Mouse (Mus musculus) testis, adult 2 months (tissue): ENCODE data around the gene Pam. TPM values are rescaled to one million over a fixed set of nuclear protein-coding genes. Genes with fewer than 3 reads are reported as not detected.

Source experiments
- H3K27ac ChIP-seq: fragments of 200-500 bp; 2 replicates; pipeline ENCODE4 v1.5.1; 2012; ENCODE audit warnings: low read depth, low read length; ENCODE audit not compliant: control insufficient read depth, insufficient read depth
- H3K27me3 ChIP-seq: fragments of 200-500 bp; 2 replicates; pipeline ENCODE4 v1.6.1; 2012; ENCODE audit warnings: mild to moderate bottlenecking, low read length, moderate library complexity; ENCODE audit not compliant: control insufficient read depth, insufficient read depth
- H3K36me3 ChIP-seq: fragments of 200-500 bp; 2 replicates; pipeline ENCODE4 v1.6.1; 2012; ENCODE audit warnings: mild to moderate bottlenecking, low read length; ENCODE audit not compliant: control insufficient read depth, insufficient read depth
- H3K4me1 ChIP-seq: fragments of 200-500 bp; 2 replicates; pipeline ENCODE4 v1.6.1; 2012; ENCODE audit warnings: low read length; ENCODE audit not compliant: control insufficient read depth, insufficient read depth
- H3K4me3 ChIP-seq: fragments of 200-500 bp; 2 replicates; pipeline ENCODE4 v1.5.1; 2012; ENCODE audit warnings: low read depth, mild to moderate bottlenecking, low read length, moderate library complexity, mixed read lengths; ENCODE audit not compliant: control insufficient read depth
- CTCF ChIP-seq: fragments of 200-500 bp; IDR thresholded peaks from 2 replicates; pipeline ENCODE4 v1.5.1; 2012; ENCODE audit warnings: low read depth, mild to moderate bottlenecking, inconsistent platforms, low read length, moderate library complexity; ENCODE audit not compliant: control insufficient read depth, insufficient read depth, insufficient replicate concordance
- POLR2A ChIP-seq: fragments of 200-500 bp; IDR thresholded peaks from 2 replicates; pipeline ENCODE4 v1.6.1; 2012; ENCODE audit warnings: low read depth, mild to moderate bottlenecking, inconsistent platforms, low read length, moderate library complexity; ENCODE audit not compliant: control insufficient read depth
- polyA plus RNA-seq: library from polyadenylated mRNA; depleted of rRNA; stranded (reverse); fragments of >200 nt; gene quantifications from 2 replicates; pipeline ENCODE4 v1.2.3, GENCODE M21; 2012

Gene Pam
- polyA plus RNA-seq, 1 experiment: 6.1 TPM

DNA sequence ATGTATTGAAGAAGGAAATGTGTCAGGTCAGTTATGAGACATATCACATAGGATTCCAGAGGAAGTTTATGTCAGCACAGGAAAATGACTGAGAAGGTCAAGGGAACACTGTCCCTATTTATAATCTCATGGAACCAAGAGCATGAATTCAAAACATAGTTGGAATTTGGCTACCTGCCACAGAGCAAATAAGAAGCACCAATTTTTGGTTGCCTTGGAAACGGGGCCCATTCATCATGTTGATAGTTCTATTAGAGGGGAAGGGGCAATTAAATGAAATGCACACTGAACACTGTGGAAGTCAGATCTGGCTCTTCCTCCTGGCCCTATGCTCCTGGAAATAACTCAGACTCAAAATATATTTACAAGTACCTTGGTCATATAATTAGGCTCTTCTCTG lies 173.6 kb downstream of the Pam start:
- Histone ChIP-seq H3K4me1 (peaks cover 2% of the 10 kb centered on the region; the same call in 1 of the 2 replicates), H3K4me3 (no peak overlapping the region), H3K36me3 (no peaks in the 10 kb centered on the region), H3K27ac (no peak overlapping the region), H3K27me3 (no peaks in the 10 kb centered on the region)
- no peak for TF ChIP-seq CTCF
- TF ChIP-seq POLR2A: no peak

DNA sequence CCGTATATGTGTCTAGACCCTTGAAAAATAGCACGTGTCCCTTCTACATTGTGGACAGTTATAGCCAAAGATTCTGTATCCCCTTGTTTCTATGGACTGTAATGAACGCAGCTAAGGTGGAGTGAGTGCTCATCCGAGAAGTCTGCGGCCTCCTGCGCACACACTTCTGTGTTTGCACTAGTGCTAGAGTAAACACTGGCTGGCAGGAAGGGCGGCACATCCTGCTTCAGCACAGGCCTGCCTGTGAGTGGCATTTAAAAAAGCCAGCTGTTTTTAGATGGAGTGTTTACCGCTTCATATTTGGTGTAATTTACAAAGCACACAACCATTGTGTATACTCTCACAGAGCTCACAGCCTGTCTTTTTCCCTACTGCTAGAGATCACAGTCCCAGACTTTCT lies 177.0 kb downstream of the Pam start:
- H3K4me3 ChIP-seq: no peak overlapping the region
- H3K27me3 ChIP-seq: no peaks in the 10 kb centered on the region
- no peaks in the 10 kb centered on the region for H3K36me3 ChIP-seq
- TF ChIP-seq CTCF (no peak), POLR2A (no peak)
- no peak overlapping the region for H3K27ac ChIP-seq
- H3K4me1 ChIP-seq: peaks cover 2% of the 10 kb centered on the region; the same call in 1 of the 2 replicates

DNA sequence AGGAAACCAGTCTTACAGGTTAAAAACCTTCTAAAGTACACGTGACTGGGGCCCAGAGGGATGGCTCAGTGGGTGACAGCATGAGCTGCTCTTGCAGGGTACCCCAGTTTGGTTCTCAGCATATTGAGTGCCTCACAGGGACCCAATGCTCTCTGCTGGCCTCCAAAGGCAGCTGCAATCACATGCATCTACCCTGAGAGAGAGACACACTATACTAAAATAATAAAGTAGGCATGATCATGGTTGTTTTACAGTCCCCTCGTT lies 178.5 kb downstream of the Pam start:
- no peak overlapping the region for H3K4me3 ChIP-seq
- no peaks in the 10 kb centered on the region for H3K36me3 ChIP-seq
- peaks cover 2% of the 10 kb centered on the region; the same call in 1 of the 2 replicates for H3K4me1 ChIP-seq
- no peaks in the 10 kb centered on the region for H3K27me3 ChIP-seq
- no peak for TF ChIP-seq CTCF
- TF ChIP-seq POLR2A: no peak
- no peak overlapping the region for H3K27ac ChIP-seq

DNA sequence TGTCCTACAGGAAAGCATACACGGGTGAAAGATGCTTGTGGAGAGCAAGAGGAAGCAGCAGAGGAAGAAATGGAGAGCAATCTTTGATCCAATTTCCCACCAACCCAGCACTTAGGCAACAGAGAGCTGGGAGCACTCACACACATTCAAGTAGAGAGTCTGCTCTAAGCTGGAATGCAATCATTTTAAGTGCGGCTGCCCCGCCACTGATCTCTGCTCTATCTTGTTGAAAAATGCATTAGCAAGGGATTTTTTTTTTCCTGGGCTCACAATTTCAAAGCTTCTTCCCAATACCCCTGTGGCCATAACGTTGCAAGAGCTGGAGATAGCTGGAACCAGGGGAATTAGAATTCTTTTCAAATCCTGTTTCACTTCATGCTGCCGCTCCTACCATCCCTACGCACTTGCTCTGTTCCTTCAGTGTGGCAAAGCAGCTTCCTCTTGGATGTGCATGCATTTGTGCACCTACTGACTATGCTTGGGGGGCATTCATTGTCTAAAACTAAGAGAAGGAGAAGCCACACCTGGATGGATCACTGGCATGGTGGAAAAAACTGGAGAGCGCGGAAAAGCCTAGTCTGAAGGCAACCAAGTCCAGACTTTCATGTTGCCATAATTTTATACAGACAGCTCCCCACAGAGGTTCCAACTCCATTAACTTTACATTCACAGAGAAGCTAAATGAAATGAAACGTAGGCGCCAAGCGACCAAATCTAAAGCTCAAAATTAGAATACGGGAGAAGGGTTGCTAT lies 179.1 kb downstream of the Pam start:
- Histone ChIP-seq H3K36me3 (no peaks in the 10 kb centered on the region), H3K27ac (no peak overlapping the region), H3K4me3 (no peak overlapping the region), H3K4me1 (peaks cover 2% of the 10 kb centered on the region; the same call in 1 of the 2 replicates), H3K27me3 (no peaks in the 10 kb centered on the region)
- TF ChIP-seq POLR2A (no peak), CTCF (no peak)

DNA sequence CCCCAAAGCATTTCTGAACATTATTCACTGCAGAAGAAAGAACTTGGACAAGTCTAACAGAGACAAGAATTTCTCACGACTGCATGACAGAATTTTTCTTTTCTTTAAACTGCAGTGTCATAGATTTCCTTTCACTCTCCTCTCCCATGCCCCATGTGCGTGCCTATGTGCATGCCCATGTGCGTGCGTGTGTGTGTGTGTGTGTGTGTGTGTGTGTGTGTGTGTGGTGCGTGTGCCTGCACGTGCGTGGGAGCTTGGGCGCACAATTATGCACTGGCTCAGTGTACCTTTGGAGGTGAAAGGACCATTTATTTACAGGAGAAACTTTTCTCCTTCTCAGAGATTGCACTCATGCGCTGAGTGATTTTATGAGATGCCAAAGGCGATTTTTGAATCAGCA lies 179.7 kb downstream of the Pam start:
- TF ChIP-seq POLR2A (no peak), CTCF (no peak)
- no peak overlapping the region for H3K27ac ChIP-seq
- H3K27me3 ChIP-seq: no peaks in the 10 kb centered on the region
- H3K4me3 ChIP-seq: no peak overlapping the region
- no peaks in the 10 kb centered on the region for H3K36me3 ChIP-seq
- no peaks in the 10 kb centered on the region for H3K4me1 ChIP-seq

DNA sequence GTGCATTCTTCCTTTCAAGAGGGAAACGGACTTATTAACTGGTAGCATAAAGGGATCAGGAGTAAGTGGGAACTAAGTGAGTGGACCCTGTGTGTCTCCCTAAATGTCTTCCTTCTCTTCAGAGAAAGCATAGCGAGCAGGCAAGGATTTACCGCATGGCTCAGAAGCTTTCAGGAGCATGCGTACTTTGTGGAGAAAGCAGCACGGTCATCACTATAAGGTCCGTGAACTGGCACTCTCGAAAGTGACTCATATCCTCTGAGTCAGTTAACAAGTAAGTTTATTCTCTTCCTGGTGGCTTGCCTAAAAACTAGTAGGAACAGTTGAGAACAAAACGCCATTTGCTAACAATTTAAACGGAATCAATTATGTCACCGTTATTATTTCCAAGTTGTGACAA lies 184.6 kb downstream of the Pam start:
- H3K4me3 ChIP-seq: no peak overlapping the region
- H3K4me1 ChIP-seq: no peaks in the 10 kb centered on the region
- H3K27me3 ChIP-seq: no peaks in the 10 kb centered on the region
- TF ChIP-seq CTCF (no peak), POLR2A (no peak)
- H3K36me3 ChIP-seq: no peaks in the 10 kb centered on the region
- no peak overlapping the region for H3K27ac ChIP-seq

DNA sequence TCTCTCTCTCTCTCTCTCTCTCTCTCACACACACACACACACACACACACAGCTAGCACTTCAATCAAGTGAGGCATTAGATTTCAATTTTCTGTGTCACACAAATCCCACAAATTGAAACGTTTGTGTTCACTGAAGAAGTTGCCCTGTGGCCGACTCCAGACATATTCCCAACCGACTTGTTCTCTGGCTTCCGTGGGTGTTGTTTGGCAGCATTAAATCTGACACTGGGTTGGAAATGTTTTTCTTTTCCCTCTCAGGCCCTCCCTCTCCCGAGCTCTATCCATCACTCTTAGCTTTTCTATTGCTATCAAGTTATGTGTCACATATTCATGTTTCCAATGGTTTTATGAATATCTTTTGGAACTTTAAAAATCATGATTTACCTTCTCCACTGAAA lies 185.9 kb downstream of the Pam start:
- H3K4me1 ChIP-seq: no peaks in the 10 kb centered on the region
- H3K27ac ChIP-seq: no peak overlapping the region
- H3K36me3 ChIP-seq: no peaks in the 10 kb centered on the region
- TF ChIP-seq CTCF: no peak
- no peak for TF ChIP-seq POLR2A
- no peak overlapping the region for H3K4me3 ChIP-seq
- H3K27me3 ChIP-seq: no peaks in the 10 kb centered on the region
